Mouse (Mus musculus): Measurements from ENCODE around the gene Id3. TPM values are rescaled to one million over a fixed set of nuclear protein-coding genes. Genes with fewer than 3 reads are reported as not detected.

Gene Id3
- polyA plus RNA-seq, 1 experiment from 2014 or later, result 426 TPM

GRCm38 (mm10) chr4:136154462-136154861, 11.2 kb downstream of the Id3 start:
- no peak overlapping the region for H3K9ac ChIP-seq
- H3K36me3 ChIP-seq, result no peaks in the 10 kb centered on the region
- H3K4me3 ChIP-seq, result no peak overlapping the region
- no peak overlapping the region for H3K4me2 ChIP-seq (replicated peaks)
- WGBS, result 69% methylated on average over 9 of the region's 9 CpGs
- no peak overlapping the region for H3K27ac ChIP-seq
- no peaks in the 10 kb centered on the region for H3K27me3 ChIP-seq
- H3K4me1 ChIP-seq, result peaks cover 9% of the 10 kb centered on the region
- H3K9me3 ChIP-seq (replicated peaks), result no peaks in the 10 kb centered on the region
- no peak for ATAC-seq (ENCODE audit: low FRiP score)

- peaks cover 13% of the 10 kb centered on the region for H3K4me1 ChIP-seq
- H3K36me3 ChIP-seq, result no peaks in the 10 kb centered on the region
- H3K27me3 ChIP-seq, result no peaks in the 10 kb centered on the region
- no peak overlapping the region for H3K9ac ChIP-seq
- H3K27ac ChIP-seq, result no peak overlapping the region
- 75% methylated on average over 6 of the region's 6 CpGs for WGBS
- no peak overlapping the region for H3K4me2 ChIP-seq (replicated peaks)
- H3K9me3 ChIP-seq (replicated peaks), result no peaks in the 10 kb centered on the region
- H3K4me3 ChIP-seq, result no peak overlapping the region
- ATAC-seq (ENCODE audit: low FRiP score), result no peak
Observed at GRCm38 (mm10) chr4:136158498-136158897, 15.2 kb downstream of the Id3 start.

GRCm38 (mm10) chr4:136159802-136160397, 16.6 kb downstream of the Id3 start:
- Histone ChIP-seq H3K27ac (peak overlapping the region; percentile 72), H3K9me3 (replicated peaks) (no peaks in the 10 kb centered on the region), H3K36me3 (no peaks in the 10 kb centered on the region), H3K27me3 (no peaks in the 10 kb centered on the region), H3K4me3 (no peak overlapping the region), H3K4me2 (replicated peaks) (0 out of 2 replicates have a peak overlapping the region, but pooled peaks have one; percentile 2), H3K4me1 (peaks cover 13% of the 10 kb centered on the region), H3K9ac (no peak overlapping the region)
- peak; percentile 76 for ATAC-seq (ENCODE audit: low FRiP score)
- 4% methylated on average over 5 of the region's 5 CpGs for WGBS

- Histone ChIP-seq H3K36me3 (no peaks in the 10 kb centered on the region), H3K27ac (no peak overlapping the region), H3K4me2 (replicated peaks) (no peak overlapping the region), H3K9ac (no peak overlapping the region), H3K27me3 (no peaks in the 10 kb centered on the region), H3K9me3 (replicated peaks) (no peaks in the 10 kb centered on the region), H3K4me3 (no peak overlapping the region), H3K4me1 (peaks cover 13% of the 10 kb centered on the region)
- 3% methylated on average over 11 of the region's 11 CpGs for WGBS
- ATAC-seq (ENCODE audit: low FRiP score), result peak; percentile 38; the same call in 1 of the 2 replicates
Observed at GRCm38 (mm10) chr4:136163448-136163847, 20.2 kb downstream of the Id3 start.

- Histone ChIP-seq H3K27ac (no peak overlapping the region), H3K4me3 (no peak overlapping the region), H3K27me3 (no peaks in the 10 kb centered on the region), H3K36me3 (no peaks in the 10 kb centered on the region), H3K4me2 (replicated peaks) (no peak overlapping the region), H3K4me1 (peaks cover 5% of the 10 kb centered on the region), H3K9me3 (replicated peaks) (no peaks in the 10 kb centered on the region), H3K9ac (no peak overlapping the region)
- no peak for ATAC-seq (ENCODE audit: low FRiP score)
- 79% methylated on average over 8 of the region's 8 CpGs for WGBS
Observed at GRCm38 (mm10) chr4:136164981-136165380, 21.7 kb downstream of the Id3 start.

- H3K27ac ChIP-seq, result no peak overlapping the region
- H3K4me2 ChIP-seq (replicated peaks), result no peak overlapping the region
- H3K9ac ChIP-seq, result no peak overlapping the region
- no peaks in the 10 kb centered on the region for H3K9me3 ChIP-seq (replicated peaks)
- 78% methylated on average over 3 of the region's 3 CpGs for WGBS
- H3K27me3 ChIP-seq, result no peaks in the 10 kb centered on the region
- no peaks in the 10 kb centered on the region for H3K36me3 ChIP-seq
- peaks cover 4% of the 10 kb centered on the region for H3K4me1 ChIP-seq
- no peak for ATAC-seq (ENCODE audit: low FRiP score)
- H3K4me3 ChIP-seq, result no peak overlapping the region
Observed at GRCm38 (mm10) chr4:136167701-136168100, 24.4 kb downstream of the Id3 start.

- WGBS, result 83% methylated on average over 4 of the region's 4 CpGs
- Histone ChIP-seq H3K4me2 (replicated peaks) (no peak overlapping the region), H3K27me3 (no peaks in the 10 kb centered on the region; the same call in 1 of the 2 replicates), H3K9ac (no peak overlapping the region), H3K4me1 (peaks cover 27% of the 10 kb centered on the region), H3K4me3 (no peak overlapping the region), H3K27ac (no peak overlapping the region), H3K36me3 (no peaks in the 10 kb centered on the region), H3K9me3 (replicated peaks) (no peaks in the 10 kb centered on the region)
- no peak for ATAC-seq (ENCODE audit: low FRiP score)
Observed at GRCm38 (mm10) chr4:136170401-136170800, 27.1 kb downstream of the Id3 start.

- Histone ChIP-seq H3K9ac (peak overlapping the region; percentile 63; the same call in 1 of the 2 replicates), H3K9me3 (replicated peaks) (no peaks in the 10 kb centered on the region), H3K4me2 (replicated peaks) (peak overlapping the region; percentile 100), H3K4me1 (peaks cover 33% of the 10 kb centered on the region), H3K36me3 (no peaks in the 10 kb centered on the region), H3K27me3 (no peaks in the 10 kb centered on the region; the same call in 1 of the 2 replicates), H3K4me3 (peak overlapping the region; percentile 68), H3K27ac (no peak overlapping the region)
- ATAC-seq (ENCODE audit: low FRiP score), result no peak; the same call in 1 of the 2 replicates
- 20% methylated on average over 12 of the region's 12 CpGs for WGBS
Observed at GRCm38 (mm10) chr4:136171455-136171854, 28.2 kb downstream of the Id3 start.

GRCm38 (mm10) chr4:136172011-136172541, 28.8 kb downstream of the Id3 start, which contains the start of gene E2f2:
TSS of gene E2f2 (plus strand) at chr4:136172394.
- Histone ChIP-seq H3K4me1 (peaks cover 39% of the 10 kb centered on the region), H3K4me3 (peak within 1 kb of the TSS; percentile 68), H3K27me3 (no peaks in the 10 kb centered on the region; the same call in 1 of the 2 replicates), H3K9me3 (replicated peaks) (no peaks in the 10 kb centered on the region), H3K9ac (peak within 1 kb of the TSS; percentile 74), H3K36me3 (no peaks in the 10 kb centered on the region), H3K4me2 (replicated peaks) (peak within 1 kb of the TSS; percentile 100), H3K27ac (peak within 1 kb of the TSS; percentile 7; the same call in 1 of the 2 replicates)
- under 1% methylated on average over 35 of the region's 35 CpGs for WGBS
- ATAC-seq (ENCODE audit: low FRiP score), result peak; percentile 59

GRCm38 (mm10) chr4:136172542-136173209, 29.4 kb downstream of the Id3 start:
- Histone ChIP-seq H3K4me3 (peak overlapping the region; percentile 68), H3K4me1 (peaks cover 45% of the 10 kb centered on the region), H3K27ac (peak overlapping the region; percentile 7; the same call in 1 of the 2 replicates), H3K9ac (peak overlapping the region; percentile 74), H3K27me3 (no peaks in the 10 kb centered on the region; the same call in 1 of the 2 replicates), H3K4me2 (replicated peaks) (peak overlapping the region; percentile 100), H3K9me3 (replicated peaks) (no peaks in the 10 kb centered on the region), H3K36me3 (no peaks in the 10 kb centered on the region)
- no peak for ATAC-seq (ENCODE audit: low FRiP score)
- WGBS, result under 1% methylated on average over 56 of the region's 67 CpGs

GRCm38 (mm10) chr4:136173210-136173715, 30.0 kb downstream of the Id3 start:
- no peaks in the 10 kb centered on the region for H3K36me3 ChIP-seq
- H3K4me3 ChIP-seq, result peak overlapping the region; percentile 68
- peak overlapping the region; percentile 7; the same call in 1 of the 2 replicates for H3K27ac ChIP-seq
- H3K9ac ChIP-seq, result peak overlapping the region; percentile 74
- ATAC-seq (ENCODE audit: low FRiP score), result no peak
- H3K9me3 ChIP-seq (replicated peaks), result no peaks in the 10 kb centered on the region
- H3K4me2 ChIP-seq (replicated peaks), result peak overlapping the region; percentile 100
- H3K27me3 ChIP-seq, result no peaks in the 10 kb centered on the region; the same call in 1 of the 2 replicates
- WGBS, result 4% methylated on average over 14 of the region's 14 CpGs
- peaks cover 50% of the 10 kb centered on the region for H3K4me1 ChIP-seq
